Mouse (Mus musculus): ENCODE measurements around the gene Nlrc5.
A peak's percentile ranks its signal among the peaks of the same experiment; 100 is the strongest.

Gene Nlrc5

DNA sequence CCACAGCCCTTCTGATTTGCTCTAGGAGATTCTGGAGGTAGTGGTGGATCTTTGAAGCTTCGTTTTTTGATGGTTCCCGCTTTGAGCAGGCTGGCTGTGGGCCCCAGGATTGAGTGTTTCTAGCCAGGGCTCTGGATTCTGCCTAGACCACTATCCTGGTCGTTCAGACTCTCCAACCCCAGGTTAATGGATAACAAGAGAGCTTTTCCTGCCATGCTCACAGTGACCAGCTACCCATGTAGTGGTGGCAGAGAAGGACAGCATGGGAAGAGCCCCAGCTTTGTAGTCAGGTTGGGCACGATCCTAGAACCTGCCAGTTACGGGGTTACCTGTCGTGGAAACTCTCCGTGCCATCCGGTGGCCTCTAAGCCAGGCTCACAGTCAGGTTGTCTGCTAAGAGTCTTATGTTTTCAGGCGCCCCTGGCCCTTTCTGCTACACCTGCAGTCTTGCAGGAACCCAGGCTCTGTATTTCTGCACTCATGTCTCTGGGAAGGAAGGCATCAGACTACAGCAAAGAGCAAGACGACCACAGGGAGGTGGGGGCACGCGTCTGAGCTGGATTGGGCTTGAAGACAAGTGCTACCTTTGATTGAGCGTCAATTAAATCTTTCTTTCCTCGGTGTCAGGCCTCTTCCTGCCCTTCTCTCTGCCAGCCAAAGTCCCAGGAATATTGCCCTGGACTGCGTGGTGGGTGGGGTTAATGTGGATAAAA is 132.4 kb downstream of the Nlrc5 start:
- DNase-seq (ENCODE audit: low spot score in 2 of 2) = no peak

DNA sequence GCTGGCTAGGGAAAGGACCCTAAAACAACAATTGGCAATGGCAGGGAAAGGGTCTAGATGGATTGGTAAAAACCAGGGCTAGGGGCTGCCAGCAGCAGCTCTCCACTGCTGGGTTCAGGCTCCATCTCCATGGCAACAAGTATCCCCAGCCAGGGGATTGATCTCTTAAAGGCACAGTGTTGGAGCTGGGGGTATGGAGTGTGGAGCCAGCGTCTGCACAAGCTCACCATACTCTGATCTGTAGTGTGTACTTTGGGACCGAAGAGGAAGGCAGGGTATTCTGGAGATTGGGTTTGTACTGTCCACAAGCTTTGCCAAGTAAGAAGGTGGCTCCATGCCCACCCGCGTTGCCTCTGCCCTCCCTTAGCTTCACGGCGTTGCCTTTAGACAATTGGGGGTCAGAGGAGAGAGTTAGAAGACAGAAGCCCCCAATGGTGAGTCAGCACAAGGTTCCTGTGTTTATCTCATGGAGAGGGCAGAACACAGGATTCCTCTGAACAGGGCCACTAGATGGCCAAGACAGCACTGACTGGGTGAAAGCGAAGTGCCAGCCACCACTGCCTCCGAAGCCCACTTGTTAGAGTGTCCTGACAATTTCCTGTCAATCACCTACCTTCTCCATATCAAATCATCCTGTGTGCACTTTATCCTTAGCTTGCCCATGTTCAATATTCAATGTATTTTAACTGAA is 133.1 kb downstream of the Nlrc5 start:
- DNase-seq (ENCODE audit: low spot score in 2 of 2) = no peak

DNA sequence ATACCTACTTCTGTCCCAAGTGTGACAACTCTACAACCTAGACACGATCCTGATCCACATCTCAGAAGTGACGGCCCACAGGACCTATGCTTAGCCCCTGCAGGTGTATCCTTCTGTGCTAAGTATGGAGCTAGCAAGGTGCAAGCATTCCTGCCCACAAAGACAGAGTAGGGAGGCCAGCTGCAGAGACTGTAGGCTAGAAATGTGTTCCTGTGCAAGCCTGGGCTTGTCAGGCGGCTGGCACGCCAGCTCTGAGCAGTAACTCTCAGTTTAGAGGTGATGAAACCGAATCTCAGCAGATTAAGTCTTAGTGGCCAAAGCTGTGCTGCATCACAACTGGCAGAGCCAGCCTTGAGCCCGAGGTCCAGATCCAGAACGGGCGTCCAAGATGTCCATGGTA is 133.9 kb downstream of the Nlrc5 start:
- no peak for DNase-seq (ENCODE audit: low spot score in 2 of 2)

GRCm38 (mm10) chr8:94569419-94569818 is 135.3 kb downstream of the Nlrc5 start:
- DNase-seq (ENCODE audit: low spot score in 2 of 2) = no peak

DNA sequence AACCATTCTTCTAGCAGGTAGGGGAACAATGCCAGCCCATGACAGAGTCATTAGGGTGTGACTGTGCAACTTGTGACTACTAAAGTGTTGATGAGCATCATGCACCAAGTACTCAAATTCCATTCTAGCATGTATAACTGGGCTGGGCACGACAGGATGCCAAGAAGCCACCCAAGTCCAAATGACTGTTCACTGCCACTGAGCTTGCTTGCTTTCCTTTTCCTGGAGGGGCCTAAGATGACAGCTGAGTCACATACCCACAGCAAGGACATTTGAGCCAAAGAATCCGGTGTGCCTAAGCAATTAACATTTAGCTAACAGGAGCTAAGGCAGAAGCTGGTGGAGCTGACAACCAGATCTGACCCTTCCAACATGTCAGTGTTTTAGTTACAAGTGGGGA is 137.7 kb downstream of the Nlrc5 start:
- no peak for DNase-seq (ENCODE audit: low spot score in 2 of 2)

DNA sequence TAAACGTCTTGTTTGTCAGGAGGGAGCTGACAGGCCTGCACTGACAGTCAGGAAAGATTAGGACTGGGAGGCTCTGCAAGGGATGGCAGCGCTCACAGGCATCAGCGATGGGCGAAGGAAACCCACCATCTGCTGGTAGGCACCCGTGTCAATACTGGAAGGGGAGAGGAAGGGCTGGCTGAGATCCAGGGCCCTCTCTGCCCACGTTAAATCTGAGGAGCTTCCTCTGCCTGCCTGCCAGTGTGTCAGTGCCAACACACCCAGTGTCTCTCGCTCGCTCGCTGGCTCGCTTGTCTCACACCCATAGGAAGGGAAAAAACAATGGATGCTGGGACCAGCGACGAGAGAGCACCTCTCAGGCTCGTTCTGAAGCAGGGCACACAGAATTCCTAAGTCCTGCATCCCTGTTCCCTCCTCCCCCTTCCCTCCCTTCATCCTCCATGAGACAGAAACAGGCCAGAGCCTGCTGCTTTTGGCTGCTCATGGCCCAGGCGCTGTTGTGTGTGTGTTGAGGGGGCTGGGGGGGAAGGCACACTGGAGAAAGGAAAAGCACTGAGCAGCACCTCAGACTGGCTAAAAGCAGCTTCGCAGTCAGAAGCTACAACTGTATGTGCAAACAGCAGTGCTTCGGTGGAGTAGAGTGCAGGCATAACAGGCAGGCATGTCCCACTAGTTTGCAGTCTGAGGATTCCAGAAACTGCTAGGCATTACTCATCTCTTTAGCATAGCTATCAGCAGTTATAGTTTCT is 140.2 kb downstream of the Nlrc5 start:
- DNase-seq (ENCODE audit: low spot score in 2 of 2) = peak; percentile 76 to 81

DNA sequence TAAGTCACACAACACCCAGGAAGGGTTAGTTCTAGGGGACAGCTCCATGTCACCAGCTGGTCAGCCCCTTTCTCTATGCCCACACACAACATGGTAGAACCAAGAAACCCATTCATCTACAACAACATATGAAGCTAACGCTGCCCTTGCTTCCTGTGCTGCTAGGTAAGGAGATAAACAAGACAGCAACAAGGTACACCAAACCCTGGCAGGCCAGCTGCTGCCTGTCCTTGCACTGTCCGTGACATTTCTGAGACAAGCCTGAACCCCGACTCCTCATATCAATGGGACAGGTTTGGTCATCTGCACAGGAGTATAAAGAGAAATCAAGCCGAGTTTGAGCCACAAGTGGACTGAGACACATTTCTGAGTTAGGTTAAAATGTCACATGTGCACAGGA is 141.0 kb downstream of the Nlrc5 start:
- no peak for DNase-seq (ENCODE audit: low spot score in 2 of 2)
